In the genomic region with DNA sequence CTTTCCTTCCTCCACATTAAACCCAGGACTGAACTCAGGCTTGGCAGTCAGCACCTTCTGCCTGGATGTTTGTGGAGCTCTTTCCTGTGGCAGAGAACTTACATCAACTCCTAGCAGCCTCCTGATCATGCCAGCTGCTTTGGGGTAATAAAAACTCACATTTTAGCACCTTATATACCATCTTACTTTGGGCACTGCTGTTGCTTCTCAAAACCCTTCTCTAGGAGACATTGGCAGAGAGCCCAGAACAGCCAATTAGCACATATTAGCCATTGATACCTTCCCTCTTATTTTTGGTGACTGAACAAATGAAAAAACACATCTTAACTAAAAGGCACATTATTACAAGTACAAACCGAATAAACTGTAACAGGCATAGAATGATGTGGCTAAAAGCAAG, we compare ENCODE assay signal across 33 mouse cellular contexts. TPM values are rescaled to one million over a fixed set of nuclear protein-coding genes. Genes with fewer than 3 reads are reported as not detected.
DNase-seq lines count a peak whose midpoint lies in the region; ATAC-seq and TF ChIP-seq lines count a peak whose summit lies in the region.
"Had no signal": no experiment of that assay in that cellular context is flagged by ENCODE, and none has a peak within 500 bp of the region (broad histone marks: within the 10 kb centered on the region; RNA-seq: fewer than 3 reads in every experiment).

No protein-coding gene starts in this region.

- no peaks in the 10 kb centered on the region for H3K27me3 ChIP-seq in forebrain, embryonic 14.5 days (replicated peaks; ENCODE audit: control insufficient read depth, insufficient read depth, low read length)
- no peaks in the 10 kb centered on the region for H3K27me3 ChIP-seq in forebrain, embryonic 10.5 days (ENCODE audit: poor library complexity, severe bottlenecking)
- H3K27me3 ChIP-seq in midbrain, embryonic 14.5 days (ENCODE audit: control insufficient read depth, insufficient read depth, low read length): no peaks in the 10 kb centered on the region
- no peaks in the 10 kb centered on the region for H3K27me3 ChIP-seq in midbrain, postnatal 0 days (ENCODE audit: insufficient read depth, low read length)
- H3K27me3 ChIP-seq in forebrain, embryonic 16.5 days (replicated peaks; ENCODE audit: control insufficient read depth, insufficient read depth, low read length): no peaks in the 10 kb centered on the region
- H3K27me3 ChIP-seq: heart, embryonic 13.5 days; hindbrain, embryonic 15.5 days; liver, embryonic 13.5 days; megakaryocyte, embryonic 14.5 days; midbrain, embryonic 12.5 days; Patski had no signal

- ATAC-seq in forebrain, embryonic 14.5 days: peak; percentile 63; the same call in 1 of the 2 replicates
- ATAC-seq in midbrain, embryonic 14.5 days (ENCODE audit: low FRiP score, low TSS enrichment): no peak
- ATAC-seq in midbrain, postnatal 0 days (ENCODE audit: low FRiP score): no peak
- peak; percentile 36; the same call in 1 of the 2 replicates for ATAC-seq in forebrain, embryonic 16.5 days
- ATAC-seq: inflammation-experienced regulatory T-cells, adult 6 months; lung, postnatal 0 days; Patski had no signal

- no peak overlapping the region for H3K27ac ChIP-seq in forebrain, embryonic 14.5 days (ENCODE audit: low read depth, low read length)
- H3K27ac ChIP-seq in forebrain, embryonic 10.5 days: no peak overlapping the region
- no peak overlapping the region for H3K27ac ChIP-seq in midbrain, embryonic 14.5 days (replicated peaks; ENCODE audit: low read depth, low read length)
- H3K27ac ChIP-seq in midbrain, postnatal 0 days (ENCODE audit: low read depth, low read length): no peak overlapping the region
- no peak overlapping the region for H3K27ac ChIP-seq in forebrain, embryonic 16.5 days (ENCODE audit: low read length)
- H3K27ac ChIP-seq: gastrocnemius, adult 2 months; heart, adult 2 months; heart, embryonic 13.5 days; hindbrain, embryonic 15.5 days; left cerebral cortex, adult 2 months; liver, embryonic 13.5 days; midbrain, embryonic 12.5 days had no signal

- 0 out of 2 replicates have a peak, but pooled peaks cover 4% of the 10 kb centered on the region for H3K36me3 ChIP-seq in forebrain, embryonic 14.5 days (ENCODE audit: control insufficient read depth, insufficient read depth, low read length)
- H3K36me3 ChIP-seq in forebrain, embryonic 10.5 days (replicated peaks): peaks cover 45% of the 10 kb centered on the region
- H3K36me3 ChIP-seq in midbrain, embryonic 14.5 days (ENCODE audit: control insufficient read depth, insufficient read depth, low read length): peaks cover 4% of the 10 kb centered on the region; the same call in 1 of the 2 replicates
- no peaks in the 10 kb centered on the region for H3K36me3 ChIP-seq in midbrain, postnatal 0 days (ENCODE audit: insufficient read depth, low read length)
- H3K36me3 ChIP-seq in forebrain, embryonic 16.5 days (ENCODE audit: control insufficient read depth, insufficient read depth): 0 out of 2 replicates have a peak, but pooled peaks cover 2% of the 10 kb centered on the region
- H3K36me3 ChIP-seq: hindbrain, embryonic 15.5 days had no signal

- H3K4me2 ChIP-seq in forebrain, embryonic 14.5 days (ENCODE audit: low read length): no peak overlapping the region
- no peak overlapping the region for H3K4me2 ChIP-seq in midbrain, embryonic 14.5 days (ENCODE audit: low read length)
- H3K4me2 ChIP-seq in midbrain, postnatal 0 days (ENCODE audit: low read depth, low read length, poor library complexity, severe bottlenecking): no peak overlapping the region
- no peak overlapping the region for H3K4me2 ChIP-seq in forebrain, embryonic 16.5 days (ENCODE audit: low read length)
- H3K4me2 ChIP-seq: heart, embryonic 13.5 days; hindbrain, embryonic 15.5 days; liver, embryonic 13.5 days; midbrain, embryonic 12.5 days had no signal

- peak; percentile 79 for DNase-seq in forebrain, embryonic 14.5 days (ENCODE audit: low spot score)
- DNase-seq in forebrain, embryonic 10.5 days (ENCODE audit: extremely low spot score, low spot score): no peak
- peak; percentile 7 for DNase-seq in midbrain, embryonic 14.5 days
- no peak for DNase-seq in midbrain, postnatal 0 days (ENCODE audit: low spot score)
- DNase-seq in MN1 (ENCODE audit: low spot score): peak; percentile 29
- DNase-seq in left cerebral cortex, postnatal 36 days (ENCODE audit: low spot score in 2 of 2): no peak
- DNase-seq: adrenal gland, postnatal 25 days; cerebellum, adult 2 months; cerebellum, postnatal 25 days; gastrocnemius, adult 2 months; gastrocnemius, postnatal 36 days; heart, adult 2 months; heart, postnatal 10 days; kidney, adult 11 months; kidney, postnatal 14 days; liver, embryonic 13.5 days; lung, adult 18-20 months; lung, postnatal 4 days; right cerebral cortex, postnatal 14 days; spleen, adult 18-20 months; thymus, postnatal 4 days had no signal

- no peak for TF ChIP-seq CTCF in midbrain, postnatal 0 days (IDR thresholded peaks at IDR 0.05)

- no peaks in the 10 kb centered on the region for H3K9me3 ChIP-seq in forebrain, embryonic 14.5 days (replicated peaks; ENCODE audit: control insufficient read depth, low read length)
- no peaks in the 10 kb centered on the region for H3K9me3 ChIP-seq in forebrain, embryonic 10.5 days
- H3K9me3 ChIP-seq in midbrain, embryonic 14.5 days (ENCODE audit: control insufficient read depth, low read length): no peaks in the 10 kb centered on the region
- H3K9me3 ChIP-seq in midbrain, postnatal 0 days (ENCODE audit: low read length): no peaks in the 10 kb centered on the region
- no peaks in the 10 kb centered on the region for H3K9me3 ChIP-seq in forebrain, embryonic 16.5 days (ENCODE audit: control insufficient read depth, low read length)
- H3K9me3 ChIP-seq: G1E; heart, embryonic 13.5 days; hindbrain, embryonic 15.5 days; liver, embryonic 13.5 days; megakaryocyte, embryonic 14.5 days; midbrain, embryonic 12.5 days had no signal

- intact Hi-C loops in left cerebral cortex, postnatal 36 days (cut with DNase I): no loop called here

- 10% methylated on average over 1 of the region's 1 CpGs for WGBS in forebrain, embryonic 14.5 days
- 98% methylated on average over 1 of the region's 1 CpGs for WGBS in forebrain, embryonic 10.5 days
- WGBS in midbrain, embryonic 14.5 days: 90% methylated on average over 1 of the region's 1 CpGs
- 84% methylated on average over 1 of the region's 1 CpGs for WGBS in midbrain, postnatal 0 days
- WGBS in forebrain, embryonic 16.5 days: 13% methylated on average over 1 of the region's 1 CpGs

- no peak overlapping the region for H3K4me3 ChIP-seq in forebrain, embryonic 14.5 days (ENCODE audit: low read depth, low read length)
- no peak overlapping the region for H3K4me3 ChIP-seq in forebrain, embryonic 10.5 days
- H3K4me3 ChIP-seq in midbrain, embryonic 14.5 days (replicated peaks; ENCODE audit: low read depth, low read length): no peak overlapping the region
- H3K4me3 ChIP-seq in midbrain, postnatal 0 days (ENCODE audit: low read depth, low read length): no peak overlapping the region
- H3K4me3 ChIP-seq in forebrain, embryonic 16.5 days (replicated peaks; ENCODE audit: low read length): no peak overlapping the region
- H3K4me3 ChIP-seq: gastrocnemius, adult 2 months; heart, adult 2 months; heart, embryonic 13.5 days; hindbrain, embryonic 15.5 days; left cerebral cortex, adult 2 months; liver, embryonic 13.5 days; megakaryocyte, embryonic 14.5 days; midbrain, embryonic 12.5 days had no signal

- peaks cover 2% of the 10 kb centered on the region; the same call in 1 of the 2 replicates for H3K4me1 ChIP-seq in forebrain, embryonic 14.5 days (ENCODE audit: control insufficient read depth, insufficient read depth, low read length)
- peaks cover 9% of the 10 kb centered on the region; the same call in 1 of the 2 replicates for H3K4me1 ChIP-seq in forebrain, embryonic 10.5 days
- no peaks in the 10 kb centered on the region for H3K4me1 ChIP-seq in midbrain, embryonic 14.5 days (ENCODE audit: control insufficient read depth, insufficient read depth, low read length)
- no peaks in the 10 kb centered on the region for H3K4me1 ChIP-seq in midbrain, postnatal 0 days (ENCODE audit: insufficient read depth, low read length)
- peaks cover 7% of the 10 kb centered on the region for H3K4me1 ChIP-seq in forebrain, embryonic 16.5 days (replicated peaks; ENCODE audit: control insufficient read depth, insufficient read depth, low read length)
- H3K4me1 ChIP-seq: heart, embryonic 13.5 days; hindbrain, embryonic 15.5 days; liver, embryonic 13.5 days; midbrain, embryonic 12.5 days had no signal

- H3K9ac ChIP-seq in forebrain, embryonic 14.5 days (ENCODE audit: low read length): no peak overlapping the region
- no peak overlapping the region for H3K9ac ChIP-seq in midbrain, embryonic 14.5 days (replicated peaks; ENCODE audit: low read length)
- no peak overlapping the region for H3K9ac ChIP-seq in midbrain, postnatal 0 days (replicated peaks; ENCODE audit: low read length, poor library complexity, severe bottlenecking)
- no peak overlapping the region for H3K9ac ChIP-seq in forebrain, embryonic 16.5 days (replicated peaks; ENCODE audit: low read depth, low read length)
- H3K9ac ChIP-seq: heart, embryonic 13.5 days; hindbrain, embryonic 15.5 days; liver, embryonic 13.5 days; midbrain, embryonic 12.5 days had no signal

RNA-seq across cellular contexts. Expression of gene Axdnd1, which starts 24.1 kb away (rescaled TPM):
- 0.13 and 0.43 TPM in 2 replicates for polyA plus RNA-seq in forebrain, embryonic 14.5 days (2014; fragmentation: Nextera tagmentation; extraction: Ambion mirVana)
- polyA plus RNA-seq in forebrain, embryonic 10.5 days (2016; fragmentation: Nextera tagmentation; extraction: Ambion mirVana): 0.09 and 0.17 TPM in 2 replicates
- 0.09 and 0.50 TPM in 2 replicates for polyA plus RNA-seq in midbrain, embryonic 14.5 days (2014; fragmentation: Nextera tagmentation; extraction: Ambion mirVana)
- total RNA-seq in midbrain, postnatal 0 days (2014; rRNA removed): not detected in 2 replicates
- 0.11 and 0.56 TPM in 2 replicates for polyA plus RNA-seq in midbrain, postnatal 0 days (2015; fragmentation: Nextera tagmentation; extraction: Ambion mirVana)
- polyA plus RNA-seq in forebrain, embryonic 16.5 days (2015; fragmentation: Nextera tagmentation; extraction: Ambion mirVana): not detected in 2 replicates
- total RNA-seq in left cerebral cortex, postnatal 36 days (2021): under 1 TPM; 0.41 to 0.86 TPM
- total RNA-seq: gastrocnemius, adult 2 months; heart, adult 2 months; hematopoietic stem cell, adult 5-6 weeks; monocyte, adult 5-6 weeks had no signal
- polyA plus RNA-seq: G1E; heart, adult 2 months; liver, embryonic 13.5 days; midbrain, embryonic 12.5 days had no signal

RNA-seq across cellular contexts. Expression of gene Soat1, which starts 29.1 kb away (rescaled TPM):
- polyA plus RNA-seq in forebrain, embryonic 14.5 days (2014; fragmentation: Nextera tagmentation; extraction: Ambion mirVana): 11.9 and 12.6 TPM in 2 replicates
- 30.9 and 34.1 TPM in 2 replicates for polyA plus RNA-seq in forebrain, embryonic 10.5 days (2016; fragmentation: Nextera tagmentation; extraction: Ambion mirVana)
- 6.9 and 10.9 TPM in 2 replicates for polyA plus RNA-seq in midbrain, embryonic 14.5 days (2014; fragmentation: Nextera tagmentation; extraction: Ambion mirVana)
- total RNA-seq in midbrain, postnatal 0 days (2014; rRNA removed): 24.8 TPM in 2 replicates
- polyA plus RNA-seq in midbrain, postnatal 0 days (2015; fragmentation: Nextera tagmentation; extraction: Ambion mirVana): 10.3 and 11.8 TPM in 2 replicates
- polyA plus RNA-seq in forebrain, embryonic 16.5 days (2015; fragmentation: Nextera tagmentation; extraction: Ambion mirVana): 10.1 and 16.2 TPM in 2 replicates
- total RNA-seq in left cerebral cortex, postnatal 36 days (2021): 10 to 100 TPM; 32.3 to 47.6 TPM

Comparison
In these comparisons a context has a peak if more than half of its experiments do, and no peak if none do; other contexts are left out.
1. DNase-seq: peak in forebrain, embryonic 14.5 days (single experiment), midbrain, embryonic 14.5 days (single experiment) and MN1 (single experiment); none in forebrain, embryonic 10.5 days (single experiment), midbrain, postnatal 0 days (single experiment) and left cerebral cortex, postnatal 36 days (0 of 2).
2. ATAC-seq: peak in forebrain, embryonic 14.5 days (single experiment) and forebrain, embryonic 16.5 days (single experiment); none in midbrain, embryonic 14.5 days (single experiment) and midbrain, postnatal 0 days (single experiment).